Mouse (Mus musculus) ES-CJ7 (cell line): ENCODE results near the gene Gm5796.
"Not testable (repeated sequence)": the region's sequence is repeated elsewhere in the genome, so short reads cannot be mapped to it uniquely, and the experiment has no call there.

ENCODE experiments used
- DNase-seq: peaks from one replicate; pipeline ENCODE4 v3.0.0; 2011; ENCODE audit warnings: low read depth, low spot score

Gm5796 gene

DNA sequence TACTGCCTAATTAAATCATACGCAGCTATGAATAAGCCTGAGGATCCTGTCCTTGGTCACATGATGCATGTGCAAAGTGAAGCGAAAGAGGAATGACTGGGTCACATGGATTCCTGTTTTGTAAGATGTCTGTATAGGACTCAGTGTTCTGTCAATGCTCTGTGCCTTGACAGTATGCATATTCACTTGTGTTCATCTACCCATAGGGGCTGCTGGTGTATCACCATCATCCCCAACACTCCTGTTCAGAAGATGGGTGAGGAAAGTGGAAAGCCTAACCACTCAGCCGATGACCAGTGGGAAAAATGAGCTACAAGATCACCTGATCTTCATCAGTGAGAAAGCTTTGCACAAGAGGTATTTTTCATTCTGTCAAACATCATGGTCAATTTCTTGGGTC is at the start of gene Gm5796:
Gene Gm5796 (plus strand): TSS at position 301 of the 400 bp plus-strand sequence.
- DNase-seq, result not testable (repeated sequence)

- DNase-seq, result not testable (repeated sequence)
These were observed 25.6 kb upstream of the Gm5796 start, which contains the start of gene Gm3099 for GRCm38 (mm10) chr14:3998094-3998493. TSS of gene Gm3099 (plus strand) at chr14:3998394.

GRCm38 (mm10) chr14:4083820-4084219 is 60.1 kb downstream of the Gm5796 start, which contains the start of gene Gm3115:
TSS of gene Gm3115 (plus strand) at chr14:4084120.
- DNase-seq, result not testable (repeated sequence)
